Mouse (Mus musculus) liver, embryonic 15.5 days (tissue): ENCODE data around the gene H2-M10.6. TPM values are rescaled to one million over a fixed set of nuclear protein-coding genes. Genes with fewer than 3 reads are reported as not detected.
"Not testable (repeated sequence)": the region's sequence is repeated elsewhere in the genome, so short reads cannot be mapped to it uniquely, and the experiment has no call there.

Experiments
- ATAC-seq: fragments of 200-750 bp; cut with Nextera tagmentation; 2 replicates; pipeline ENCODE4 v1.8.0; 2017; ENCODE audit warnings: moderate number of reproducible peaks, mild to moderate bottlenecking, moderate library complexity; ENCODE audit not compliant: insufficient read depth
- H3K27ac ChIP-seq: fragments of 300-500 bp; sonication (generic); replicated peaks from 2 replicates; pipeline ENCODE4 v1.5.1; 2015; ENCODE audit warnings: mild to moderate bottlenecking, inconsistent platforms
- H3K27me3 ChIP-seq: fragments of 300-500 bp; sonication (generic); 2 replicates; pipeline ENCODE4 v1.6.1; 2015; ENCODE audit warnings: mild to moderate bottlenecking, inconsistent platforms
- H3K36me3 ChIP-seq: fragments of 300-500 bp; sonication (generic); replicated peaks from 2 replicates; pipeline ENCODE4 v1.6.1; 2015; ENCODE audit warnings: moderate library complexity, mild to moderate bottlenecking, inconsistent platforms
- H3K4me1 ChIP-seq: fragments of 300-500 bp; sonication (generic); replicated peaks from 2 replicates; pipeline ENCODE4 v1.6.1; 2015; ENCODE audit warnings: inconsistent platforms
- H3K4me2 ChIP-seq: fragments of 300-500 bp; sonication (generic); 2 replicates; pipeline ENCODE4 v1.6.1; 2015; ENCODE audit warnings: moderate library complexity, mild to moderate bottlenecking, inconsistent platforms
- H3K4me3 ChIP-seq: fragments of 300-500 bp; sonication (generic); replicated peaks from 2 replicates; pipeline ENCODE4 v1.5.1; 2015; ENCODE audit warnings: mild to moderate bottlenecking, inconsistent platforms
- H3K9ac ChIP-seq: fragments of 300-500 bp; sonication (generic); 2 replicates; pipeline ENCODE4 v1.6.1; 2015; ENCODE audit warnings: moderate library complexity, mild to moderate bottlenecking, inconsistent platforms
- H3K9me3 ChIP-seq: fragments of 300-500 bp; sonication (generic); replicated peaks from 2 replicates; pipeline ENCODE4 v1.6.1; 2016; ENCODE audit warnings: inconsistent platforms
- WGBS: fragments of 180-500 bp; shearing (Covaris S2); methylation state at CpG from one replicate; pipeline ENCODE4 v1.1.7; 2015; ENCODE audit warnings: mixed read lengths; ENCODE audit not compliant: insufficient replicate concordance; 5-methylcytosine and 5-hydroxymethylcytosine counted together
- polyA plus RNA-seq: library from polyadenylated mRNA; unstranded; fragments of >200 nt; fragmentation: Nextera tagmentation; extraction: Ambion mirVana; gene quantifications from 2 replicates; pipeline ENCODE4 v1.2.1, GENCODE M21; 2015

H2-M10.6 gene
- not detected in 2 replicates for polyA plus RNA-seq

GRCm38 (mm10) chr17:36811871-36812270 lies at the start of gene H2-M10.6:
Gene H2-M10.6 (plus strand): TSS chr17:36812171.
- ATAC-seq = no peak
- no peaks in the 10 kb centered on the region for H3K36me3 ChIP-seq
- H3K9ac ChIP-seq = no peak within 1 kb of the TSS
- H3K27ac ChIP-seq = no peak within 1 kb of the TSS
- no peaks in the 10 kb centered on the region for H3K9me3 ChIP-seq
- H3K4me2 ChIP-seq = no peak within 1 kb of the TSS
- H3K4me1 ChIP-seq = no peaks in the 10 kb centered on the region
- no peak within 1 kb of the TSS for H3K4me3 ChIP-seq
- no peaks in the 10 kb centered on the region for H3K27me3 ChIP-seq

DNA sequence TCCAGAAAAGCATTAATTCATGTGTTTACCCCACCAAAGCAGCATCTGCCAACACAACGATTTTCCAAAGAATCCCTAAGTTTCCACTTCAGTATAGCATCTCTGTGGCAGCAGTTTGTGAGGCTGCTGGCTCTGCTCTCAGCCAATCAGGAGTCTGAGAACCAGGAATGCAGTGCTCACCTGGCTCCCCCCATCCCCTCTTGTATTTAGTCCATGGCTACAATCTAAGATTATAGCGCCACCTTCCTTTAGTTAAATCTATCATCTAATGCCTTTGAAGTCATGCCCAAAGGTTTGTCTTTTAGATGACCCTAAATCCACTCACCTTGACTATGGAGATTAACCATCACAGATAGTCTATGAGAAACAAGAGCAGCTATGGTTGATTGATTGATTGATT lies 48.2 kb upstream of the H2-M10.6 start:
- H3K27me3 ChIP-seq = no peaks in the 10 kb centered on the region
- no peak overlapping the region for H3K9ac ChIP-seq
- WGBS = 31% methylated on average over 2 of the region's 2 CpGs
- no peak for ATAC-seq
- H3K9me3 ChIP-seq = no peaks in the 10 kb centered on the region
- H3K27ac ChIP-seq = no peak overlapping the region
- no peaks in the 10 kb centered on the region for H3K4me1 ChIP-seq
- H3K36me3 ChIP-seq = no peaks in the 10 kb centered on the region
- no peak overlapping the region for H3K4me3 ChIP-seq
- no peak overlapping the region for H3K4me2 ChIP-seq

- H3K9me3 ChIP-seq, H3K27me3 ChIP-seq: not testable (repeated sequence)
- 19% methylated on average over 2 of the region's 2 CpGs for WGBS
Observed at GRCm38 (mm10) chr17:36764244-36764643, 47.7 kb upstream of the H2-M10.6 start.

DNA sequence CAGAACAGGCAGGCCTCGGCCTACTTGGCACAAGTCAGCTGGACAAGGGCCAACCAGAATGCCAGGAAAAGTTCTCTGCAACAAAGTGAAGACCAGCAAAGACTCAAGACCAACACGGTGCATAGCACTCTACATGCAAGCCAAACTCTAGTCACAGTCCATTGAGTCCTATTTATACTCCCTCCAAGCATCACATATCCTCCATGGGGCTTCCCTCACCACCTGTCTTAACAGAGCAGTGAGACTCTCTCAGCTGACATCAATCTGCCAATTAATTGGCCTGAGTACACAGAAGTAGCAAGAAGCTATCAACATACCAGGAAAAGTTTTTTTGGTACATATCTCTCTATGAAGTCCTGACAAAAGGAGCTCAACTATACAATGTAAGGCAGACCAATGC lies 46.6 kb upstream of the H2-M10.6 start:
- not testable (repeated sequence) for H3K9me3 ChIP-seq, H3K4me1 ChIP-seq, H3K4me2 ChIP-seq, H3K4me3 ChIP-seq, H3K27ac ChIP-seq, H3K9ac ChIP-seq, H3K27me3 ChIP-seq, ATAC-seq, H3K36me3 ChIP-seq
- WGBS = 43% methylated on average over 2 of the region's 2 CpGs

More at GRCm38 (mm10) chr17:36764244-36764643, 47.7 kb upstream of the H2-M10.6 start:
- not testable (repeated sequence) for H3K9ac ChIP-seq, H3K36me3 ChIP-seq, H3K27ac ChIP-seq, ATAC-seq, H3K4me3 ChIP-seq, H3K4me1 ChIP-seq, H3K4me2 ChIP-seq

- H3K4me2 ChIP-seq, H3K36me3 ChIP-seq, H3K4me1 ChIP-seq, H3K9me3 ChIP-seq, ATAC-seq, H3K27me3 ChIP-seq, H3K4me3 ChIP-seq, H3K27ac ChIP-seq, H3K9ac ChIP-seq: not testable (repeated sequence)
- 62% methylated on average over 2 of the region's 2 CpGs for WGBS
Observed at GRCm38 (mm10) chr17:36772610-36773009, 39.4 kb upstream of the H2-M10.6 start, which contains the start of gene H2-M10.5. Gene H2-M10.5 (plus strand): TSS chr17:36772910.

DNA sequence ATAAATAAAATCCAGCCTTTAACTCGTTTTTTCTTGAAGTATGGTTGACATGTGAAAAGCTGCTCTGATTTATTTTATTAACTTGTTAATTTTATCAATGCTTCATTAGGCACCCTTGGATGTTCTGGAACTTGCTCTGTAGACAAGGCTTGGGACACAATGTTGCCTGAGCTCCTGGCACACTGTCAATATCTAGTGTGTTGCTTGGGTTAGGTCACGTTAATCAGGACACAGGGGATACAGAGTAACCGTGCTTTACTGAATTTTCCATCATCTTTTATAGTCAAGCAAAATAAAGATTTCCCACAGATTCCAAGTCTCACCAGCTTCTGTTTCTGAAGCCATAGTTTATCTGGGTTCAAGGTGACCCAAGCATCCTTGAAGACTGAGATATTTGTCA lies 30.4 kb upstream of the H2-M10.6 start:
- no peaks in the 10 kb centered on the region for H3K9me3 ChIP-seq
- H3K9ac ChIP-seq = no peak overlapping the region
- H3K27ac ChIP-seq = no peak overlapping the region
- no peaks in the 10 kb centered on the region for H3K4me1 ChIP-seq
- no peak overlapping the region for H3K4me3 ChIP-seq
- H3K36me3 ChIP-seq = no peaks in the 10 kb centered on the region
- WGBS = 41% methylated on average over 3 of the region's 3 CpGs
- no peak for ATAC-seq
- no peak overlapping the region for H3K4me2 ChIP-seq
- no peaks in the 10 kb centered on the region for H3K27me3 ChIP-seq

- H3K27me3 ChIP-seq, H3K36me3 ChIP-seq, H3K9ac ChIP-seq, H3K4me2 ChIP-seq, H3K4me1 ChIP-seq, H3K27ac ChIP-seq, H3K4me3 ChIP-seq, H3K9me3 ChIP-seq, ATAC-seq: not testable (repeated sequence)
- WGBS = 25% methylated on average over 1 of the region's 1 CpGs
Observed at GRCm38 (mm10) chr17:36786483-36786886, 25.5 kb upstream of the H2-M10.6 start.

DNA sequence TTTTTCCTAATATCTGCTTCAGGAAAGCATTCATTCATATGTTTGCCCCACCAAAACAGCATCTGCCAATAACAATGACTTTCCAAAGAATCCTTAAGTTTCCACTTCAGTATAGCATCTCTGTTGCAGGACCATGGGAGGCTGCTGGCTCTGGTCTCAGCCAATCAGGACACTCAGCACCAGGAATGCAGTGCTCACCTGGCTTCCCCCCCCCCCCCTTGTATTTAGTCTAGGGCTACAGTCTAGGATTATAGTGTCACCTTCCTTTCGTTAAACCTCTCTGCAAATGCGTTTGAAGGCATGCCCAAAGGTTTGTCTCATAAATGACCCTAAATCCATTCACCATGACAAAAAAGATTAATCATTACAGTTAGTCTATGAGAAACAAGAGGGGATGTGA lies 23.6 kb upstream of the H2-M10.6 start:
- no peaks in the 10 kb centered on the region for H3K36me3 ChIP-seq
- H3K4me2 ChIP-seq = no peak overlapping the region
- no peaks in the 10 kb centered on the region for H3K9me3 ChIP-seq
- H3K27ac ChIP-seq = no peak overlapping the region
- ATAC-seq = no peak
- 65% methylated on average over 2 of the region's 2 CpGs for WGBS
- no peaks in the 10 kb centered on the region for H3K27me3 ChIP-seq
- H3K9ac ChIP-seq = no peak overlapping the region
- H3K4me3 ChIP-seq = no peak overlapping the region
- H3K4me1 ChIP-seq = no peaks in the 10 kb centered on the region

- H3K4me3 ChIP-seq, H3K4me2 ChIP-seq, ATAC-seq, H3K27me3 ChIP-seq, H3K27ac ChIP-seq, H3K9me3 ChIP-seq, H3K4me1 ChIP-seq, H3K36me3 ChIP-seq, H3K9ac ChIP-seq: not testable (repeated sequence)
Observed at GRCm38 (mm10) chr17:36788801-36789200, 23.2 kb upstream of the H2-M10.6 start.

GRCm38 (mm10) chr17:36799493-36799892 lies 12.5 kb upstream of the H2-M10.6 start:
- no peak for ATAC-seq
- 66% methylated on average over 10 of the region's 10 CpGs for WGBS
- H3K4me2 ChIP-seq = no peak overlapping the region

DNA sequence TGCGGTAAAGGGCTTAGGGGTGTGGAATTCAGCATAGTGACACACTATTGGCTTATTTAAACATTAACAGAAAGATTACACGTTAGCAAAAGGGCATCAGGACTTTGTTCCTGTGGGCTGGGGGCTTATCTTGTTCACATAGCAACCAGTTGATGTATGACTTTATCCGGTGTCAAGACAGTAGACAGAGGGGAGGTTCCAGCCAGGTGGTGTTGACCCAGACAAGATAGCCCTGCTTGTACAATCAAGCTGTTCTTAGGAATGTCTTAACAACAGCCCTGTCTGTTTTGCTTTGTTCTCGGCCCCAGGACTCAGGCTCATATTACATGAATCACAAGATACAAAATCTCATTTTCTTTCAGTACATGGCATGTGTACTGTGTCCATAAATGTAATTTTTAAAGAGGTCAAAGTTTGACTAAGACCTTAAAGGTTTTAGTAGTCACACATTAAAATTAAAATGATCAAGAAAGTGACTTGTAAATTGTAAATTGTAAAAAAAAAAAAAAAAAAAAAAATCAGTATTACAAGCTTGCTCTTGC lies 12.0 kb upstream of the H2-M10.6 start:
- not testable (repeated sequence) for H3K27ac ChIP-seq, H3K4me3 ChIP-seq, H3K9ac ChIP-seq, H3K27me3 ChIP-seq, H3K9me3 ChIP-seq, H3K36me3 ChIP-seq, H3K4me1 ChIP-seq, H3K4me2 ChIP-seq, ATAC-seq
- WGBS = 39% methylated on average over 4 of the region's 4 CpGs

More at GRCm38 (mm10) chr17:36799493-36799892, 12.5 kb upstream of the H2-M10.6 start:
- Histone ChIP-seq H3K9ac (no peak overlapping the region), H3K27me3 (no peaks in the 10 kb centered on the region), H3K9me3 (no peaks in the 10 kb centered on the region), H3K27ac (no peak overlapping the region), H3K4me1 (no peaks in the 10 kb centered on the region), H3K4me3 (no peak overlapping the region), H3K36me3 (no peaks in the 10 kb centered on the region)

DNA sequence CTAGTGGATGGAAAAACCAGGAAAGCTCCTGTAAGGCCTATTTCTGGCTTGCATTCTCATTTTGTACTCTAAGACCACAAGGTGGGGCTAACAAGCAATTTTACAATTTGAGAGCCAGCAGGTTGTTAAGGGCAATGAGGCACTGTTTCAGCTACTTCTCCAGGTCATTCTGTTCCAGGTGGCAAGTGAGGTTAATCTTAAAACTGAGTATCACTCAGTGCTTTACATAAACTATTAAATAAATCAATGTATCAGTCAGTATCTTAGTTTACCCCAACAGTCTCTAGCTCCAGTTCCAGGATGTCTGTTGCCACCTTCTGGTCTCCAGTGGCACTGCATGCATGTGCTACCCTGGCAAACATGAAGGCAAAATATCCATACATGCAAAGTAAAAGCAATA lies 12.0 kb downstream of the H2-M10.6 start:
- Histone ChIP-seq H3K4me3 (no peak overlapping the region), H3K36me3 (no peaks in the 10 kb centered on the region), H3K9me3 (no peaks in the 10 kb centered on the region), H3K4me1 (peaks cover 12% of the 10 kb centered on the region; the same call in 1 of the 2 replicates), H3K4me2 (no peak overlapping the region), H3K27ac (no peak overlapping the region), H3K27me3 (0 out of 2 replicates have a peak, but pooled peaks cover 5% of the 10 kb centered on the region), H3K9ac (no peak overlapping the region)
- ATAC-seq = no peak
